Mouse (Mus musculus): ENCODE data around the gene Best2. TPM values are rescaled to one million over a fixed set of nuclear protein-coding genes. Genes with fewer than 3 reads are reported as not detected.

Best2 gene
- polyA plus RNA-seq, 1 experiment, result 0.13 TPM

GRCm38 (mm10) chr8:85035728-85036310, 21.5 kb upstream of the Best2 start:
- peak; percentile 30 for DNase-seq
- Histone ChIP-seq H3K4me3 (replicated peaks; ENCODE audit: extremely low read depth, low read depth, low read length) (peak overlapping the region; percentile 93), H3K4me1 (ENCODE audit: control insufficient read depth, insufficient read depth, low read length) (peaks cover 13% of the 10 kb centered on the region)
- TF ChIP-seq POLR2A (IDR thresholded peaks at IDR 0.05; ENCODE audit: borderline replicate concordance, extremely low read depth, low read depth, low read length) (no peak), CTCF (IDR thresholded peaks at IDR 0.05; ENCODE audit: insufficient read depth, low read length) (no peak)
- WGBS, result under 1% methylated on average over 15 of the region's 15 CpGs

- DNase-seq, result no peak
- TF ChIP-seq CTCF (IDR thresholded peaks at IDR 0.05; ENCODE audit: insufficient read depth, low read length) (no peak), POLR2A (IDR thresholded peaks at IDR 0.05; ENCODE audit: borderline replicate concordance, extremely low read depth, low read depth, low read length) (no peak)
- WGBS, result 3% methylated on average over 12 of the region's 12 CpGs
- Histone ChIP-seq H3K4me3 (replicated peaks; ENCODE audit: extremely low read depth, low read depth, low read length) (peak overlapping the region; percentile 52), H3K4me1 (ENCODE audit: control insufficient read depth, insufficient read depth, low read length) (peaks cover 13% of the 10 kb centered on the region)
Measured at GRCm38 (mm10) chr8:85035165-85035727, 20.9 kb upstream of the Best2 start.

GRCm38 (mm10) chr8:85034764-85035163, 20.4 kb upstream of the Best2 start:
- TF ChIP-seq CTCF (IDR thresholded peaks at IDR 0.05; ENCODE audit: insufficient read depth, low read length) (no peak), POLR2A (IDR thresholded peaks at IDR 0.05; ENCODE audit: borderline replicate concordance, extremely low read depth, low read depth, low read length) (peak; percentile 53; the same call in 1 of the 2 replicates)
- H3K4me3 ChIP-seq (replicated peaks; ENCODE audit: extremely low read depth, low read depth, low read length), result peak overlapping the region; percentile 52
- peak; percentile 53 for DNase-seq
- peaks cover 13% of the 10 kb centered on the region for H3K4me1 ChIP-seq (ENCODE audit: control insufficient read depth, insufficient read depth, low read length)
- WGBS, result under 1% methylated on average over 13 of the region's 13 CpGs

- WGBS, result 59% methylated on average over 1 of the region's 1 CpGs
- DNase-seq, result peak; percentile 14
- peaks cover 17% of the 10 kb centered on the region for H3K4me1 ChIP-seq (ENCODE audit: control insufficient read depth, insufficient read depth, low read length)
- H3K4me3 ChIP-seq (replicated peaks; ENCODE audit: extremely low read depth, low read depth, low read length), result no peak overlapping the region
- TF ChIP-seq CTCF (IDR thresholded peaks at IDR 0.05; ENCODE audit: insufficient read depth, low read length), result no peak
- TF ChIP-seq POLR2A (IDR thresholded peaks at IDR 0.05; ENCODE audit: borderline replicate concordance, extremely low read depth, low read depth, low read length), result no peak
Measured at GRCm38 (mm10) chr8:85033867-85034266, 19.5 kb upstream of the Best2 start.

GRCm38 (mm10) chr8:85032622-85033311, 18.4 kb upstream of the Best2 start:
- no peak for DNase-seq
- H3K4me3 ChIP-seq (replicated peaks; ENCODE audit: extremely low read depth, low read depth, low read length), result no peak overlapping the region
- TF ChIP-seq POLR2A (IDR thresholded peaks at IDR 0.05; ENCODE audit: borderline replicate concordance, extremely low read depth, low read depth, low read length) (no peak), CTCF (IDR thresholded peaks at IDR 0.05; ENCODE audit: insufficient read depth, low read length) (no peak)
- H3K4me1 ChIP-seq (ENCODE audit: control insufficient read depth, insufficient read depth, low read length), result peaks cover 20% of the 10 kb centered on the region
- 64% methylated on average over 4 of the region's 4 CpGs for WGBS

- no peak for TF ChIP-seq CTCF (IDR thresholded peaks at IDR 0.05; ENCODE audit: insufficient read depth, low read length)
- TF ChIP-seq POLR2A (IDR thresholded peaks at IDR 0.05; ENCODE audit: borderline replicate concordance, extremely low read depth, low read depth, low read length), result no peak
- WGBS, result 65% methylated on average over 14 of the region's 14 CpGs
- Histone ChIP-seq H3K4me3 (replicated peaks; ENCODE audit: extremely low read depth, low read depth, low read length) (no peak overlapping the region), H3K4me1 (ENCODE audit: control insufficient read depth, insufficient read depth, low read length) (peaks cover 12% of the 10 kb centered on the region)
- no peak for DNase-seq
Measured at GRCm38 (mm10) chr8:85029271-85029670, 14.9 kb upstream of the Best2 start.

GRCm38 (mm10) chr8:85027922-85028321, 13.6 kb upstream of the Best2 start:
- no peak for DNase-seq
- 10% methylated on average over 2 of the region's 2 CpGs for WGBS
- H3K4me3 ChIP-seq (replicated peaks; ENCODE audit: extremely low read depth, low read depth, low read length), result peak overlapping the region; percentile 85
- H3K4me1 ChIP-seq (ENCODE audit: control insufficient read depth, insufficient read depth, low read length), result peaks cover 12% of the 10 kb centered on the region
- TF ChIP-seq CTCF (IDR thresholded peaks at IDR 0.05; ENCODE audit: insufficient read depth, low read length), result no peak
- no peak for TF ChIP-seq POLR2A (IDR thresholded peaks at IDR 0.05; ENCODE audit: borderline replicate concordance, extremely low read depth, low read depth, low read length)

- under 1% methylated on average over 13 of the region's 13 CpGs for WGBS
- TF ChIP-seq POLR2A (IDR thresholded peaks at IDR 0.05; ENCODE audit: borderline replicate concordance, extremely low read depth, low read depth, low read length), result no peak
- TF ChIP-seq CTCF (IDR thresholded peaks at IDR 0.05; ENCODE audit: insufficient read depth, low read length), result no peak
- peak overlapping the region; percentile 85 for H3K4me3 ChIP-seq (replicated peaks; ENCODE audit: extremely low read depth, low read depth, low read length)
- no peak for DNase-seq
- H3K4me1 ChIP-seq (ENCODE audit: control insufficient read depth, insufficient read depth, low read length), result peaks cover 12% of the 10 kb centered on the region
Measured at GRCm38 (mm10) chr8:85027516-85027855, 13.2 kb upstream of the Best2 start.

- TF ChIP-seq CTCF (IDR thresholded peaks at IDR 0.05; ENCODE audit: insufficient read depth, low read length) (no peak), POLR2A (IDR thresholded peaks at IDR 0.05; ENCODE audit: borderline replicate concordance, extremely low read depth, low read depth, low read length) (peak; percentile 87)
- H3K4me3 ChIP-seq (replicated peaks; ENCODE audit: extremely low read depth, low read depth, low read length), result peak within 1 kb of the TSS; percentile 95
- DNase-seq, result peak; percentile 97
- peaks cover 12% of the 10 kb centered on the region for H3K4me1 ChIP-seq (ENCODE audit: control insufficient read depth, insufficient read depth, low read length)
- WGBS, result under 1% methylated on average over 75 of the region's 75 CpGs
Measured at GRCm38 (mm10) chr8:85026670-85027515, 12.6 kb upstream of the Best2 start, which contains the start of gene Trir. TSS of gene Trir (plus strand) at chr8:85026823.
